Mouse (Mus musculus): ENCODE measurements around the gene Ptprm.

Gene Ptprm

GRCm38 (mm10) chr17:67287501-67287900 is 66.8 kb downstream of the Ptprm start:
- no peak for DNase-seq (ENCODE audit: low spot score in 2 of 2)

- no peak for DNase-seq (ENCODE audit: low spot score in 2 of 2)
These were observed 72.6 kb downstream of the Ptprm start for GRCm38 (mm10) chr17:67281640-67282170.

- DNase-seq (ENCODE audit: low spot score in 2 of 2): no peak
These were observed 76.9 kb downstream of the Ptprm start for GRCm38 (mm10) chr17:67277124-67277910.

GRCm38 (mm10) chr17:67274531-67275094 is 79.6 kb downstream of the Ptprm start:
- DNase-seq (ENCODE audit: low spot score in 2 of 2): peak in 1 of 2 experiments; percentile 26

- peak in 1 of 2 experiments; percentile 33 for DNase-seq (ENCODE audit: low spot score in 2 of 2)
These were observed 81.3 kb downstream of the Ptprm start for GRCm38 (mm10) chr17:67272928-67273327.

GRCm38 (mm10) chr17:67268475-67269080 is 85.7 kb downstream of the Ptprm start:
- DNase-seq (ENCODE audit: low spot score in 2 of 2): no peak

- DNase-seq (ENCODE audit: low spot score in 2 of 2): no peak
These were observed 88.0 kb downstream of the Ptprm start for GRCm38 (mm10) chr17:67266270-67266669.

- no peak for DNase-seq (ENCODE audit: low spot score in 2 of 2)
These were observed 88.7 kb downstream of the Ptprm start for GRCm38 (mm10) chr17:67265520-67265919.

GRCm38 (mm10) chr17:67264716-67265115 is 89.5 kb downstream of the Ptprm start:
- no peak for DNase-seq (ENCODE audit: low spot score in 2 of 2)

- DNase-seq (ENCODE audit: low spot score in 2 of 2): no peak
These were observed 91.2 kb downstream of the Ptprm start for GRCm38 (mm10) chr17:67263024-67263423.

- no peak for DNase-seq (ENCODE audit: low spot score in 2 of 2)
These were observed 94.2 kb downstream of the Ptprm start for GRCm38 (mm10) chr17:67260016-67260415.

- no peak for DNase-seq (ENCODE audit: low spot score in 2 of 2)
These were observed 96.5 kb downstream of the Ptprm start for GRCm38 (mm10) chr17:67257780-67258179.

GRCm38 (mm10) chr17:67256171-67256570 is 98.1 kb downstream of the Ptprm start:
- DNase-seq (ENCODE audit: low spot score in 2 of 2): no peak

GRCm38 (mm10) chr17:67253445-67253844 is 100.8 kb downstream of the Ptprm start:
- DNase-seq (ENCODE audit: low spot score in 2 of 2): no peak

GRCm38 (mm10) chr17:67252992-67253391 is 101.3 kb downstream of the Ptprm start:
- no peak for DNase-seq (ENCODE audit: low spot score in 2 of 2)

- no peak for DNase-seq (ENCODE audit: low spot score in 2 of 2)
These were observed 108.9 kb downstream of the Ptprm start for GRCm38 (mm10) chr17:67245273-67245875.

- no peak for DNase-seq (ENCODE audit: low spot score in 2 of 2)
These were observed 111.3 kb downstream of the Ptprm start for GRCm38 (mm10) chr17:67242774-67243495.

- DNase-seq (ENCODE audit: low spot score in 2 of 2): no peak
These were observed 112.1 kb downstream of the Ptprm start for GRCm38 (mm10) chr17:67241951-67242773.

- no peak for DNase-seq (ENCODE audit: low spot score in 2 of 2)
These were observed 115.4 kb downstream of the Ptprm start for GRCm38 (mm10) chr17:67238866-67239265.

GRCm38 (mm10) chr17:67237407-67237806 is 116.8 kb downstream of the Ptprm start:
- no peak for DNase-seq (ENCODE audit: low spot score in 2 of 2)

GRCm38 (mm10) chr17:67233063-67233462 is 121.2 kb downstream of the Ptprm start:
- DNase-seq (ENCODE audit: low spot score in 2 of 2): no peak

All from urinary bladder, postnatal 36 days (tissue).